Mouse (Mus musculus): ENCODE data around the gene Fars2.

Fars2 gene

GRCm38 (mm10) chr13:36584197-36584596 lies 467.0 kb downstream of the Fars2 start:
- no peak for DNase-seq

GRCm38 (mm10) chr13:36589092-36589491 lies 471.9 kb downstream of the Fars2 start:
- DNase-seq, result no peak

DNA sequence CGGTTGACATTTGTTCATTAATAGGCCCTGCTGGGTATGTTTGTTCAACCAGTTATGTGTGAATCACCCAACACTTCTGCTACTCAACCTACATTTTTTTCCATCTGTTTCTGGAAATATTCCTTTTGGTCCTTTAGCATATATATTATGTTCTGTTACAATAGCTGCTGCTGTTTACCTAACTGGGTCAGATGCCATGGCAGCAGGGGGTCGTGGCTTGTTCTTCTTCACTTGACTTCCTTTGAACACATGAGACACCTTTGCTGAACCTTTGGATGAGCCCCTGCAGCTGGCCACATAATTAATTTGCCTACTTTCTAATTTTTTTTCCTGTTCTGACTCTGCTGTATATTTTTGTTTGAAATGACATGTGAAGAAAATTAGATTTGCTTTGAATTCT lies 475.1 kb downstream of the Fars2 start:
- DNase-seq, result no peak

DNA sequence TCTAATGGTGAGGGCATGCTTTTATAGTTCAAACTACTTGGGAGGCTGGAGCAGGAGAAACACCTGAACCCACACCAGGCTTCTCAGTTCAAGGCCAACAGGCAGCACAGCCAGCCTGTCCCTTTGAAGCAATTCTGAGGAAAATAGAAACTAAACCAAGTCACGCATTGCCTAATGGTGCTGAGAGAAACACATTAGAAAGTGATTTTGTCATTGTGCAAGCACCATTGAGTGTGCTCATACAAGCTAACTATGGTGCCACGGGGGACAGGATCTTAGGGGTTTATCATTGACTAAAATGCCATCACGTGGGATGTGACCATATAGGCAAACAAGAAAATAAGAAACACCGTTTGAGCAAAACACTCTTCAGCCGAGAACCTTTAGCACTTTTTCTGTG lies 489.5 kb downstream of the Fars2 start:
- DNase-seq, result no peak

- DNase-seq, result no peak
Observed at GRCm38 (mm10) chr13:36607871-36608270, 490.7 kb downstream of the Fars2 start.

- DNase-seq, result no peak
Observed at GRCm38 (mm10) chr13:36610426-36610825, 493.2 kb downstream of the Fars2 start.

GRCm38 (mm10) chr13:36612785-36613750 lies 495.9 kb downstream of the Fars2 start:
- DNase-seq, result peak; percentile 27

GRCm38 (mm10) chr13:36620498-36621332 lies 503.5 kb downstream of the Fars2 start:
- DNase-seq, result no peak

DNA sequence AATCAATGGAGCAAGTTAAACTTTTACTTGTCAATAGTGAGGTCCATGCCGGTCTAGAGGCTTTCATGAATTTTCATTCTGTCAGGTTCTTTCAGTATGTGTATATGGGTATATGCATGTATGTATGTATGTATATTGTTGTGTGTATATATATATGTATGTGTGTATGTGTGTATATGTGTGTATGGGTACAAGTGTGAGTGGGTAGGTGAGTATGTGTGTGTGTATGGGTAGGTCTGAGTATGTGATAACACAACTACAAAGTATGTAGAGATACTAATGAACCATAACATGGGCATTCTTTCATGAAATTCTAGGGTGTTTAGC lies 504.1 kb downstream of the Fars2 start:
- no peak for DNase-seq

DNA sequence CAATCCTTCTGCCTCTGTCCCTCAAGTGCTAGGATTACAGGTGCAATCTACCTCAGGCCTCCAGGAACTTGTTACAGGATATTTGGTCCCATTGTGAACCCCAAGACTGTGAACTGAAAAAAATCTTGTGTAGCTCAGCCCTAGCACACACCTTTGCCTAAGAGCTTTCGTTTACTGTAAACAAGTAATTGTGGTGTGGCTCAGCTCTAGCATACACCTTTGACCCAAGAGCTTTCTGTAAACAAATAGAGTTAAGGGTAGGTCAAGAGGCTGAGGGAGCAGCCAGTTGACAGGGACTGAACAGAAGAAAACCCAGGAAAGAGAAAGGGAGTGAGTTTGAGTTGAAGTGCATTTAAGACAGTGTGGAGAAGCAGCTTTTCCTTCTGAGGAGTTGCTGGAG lies 506.3 kb downstream of the Fars2 start:
- DNase-seq, result no peak

GRCm38 (mm10) chr13:36629154-36629553 lies 511.9 kb downstream of the Fars2 start:
- DNase-seq, result no peak

GRCm38 (mm10) chr13:36648257-36648656 lies 531.0 kb downstream of the Fars2 start:
- no peak for DNase-seq

DNA sequence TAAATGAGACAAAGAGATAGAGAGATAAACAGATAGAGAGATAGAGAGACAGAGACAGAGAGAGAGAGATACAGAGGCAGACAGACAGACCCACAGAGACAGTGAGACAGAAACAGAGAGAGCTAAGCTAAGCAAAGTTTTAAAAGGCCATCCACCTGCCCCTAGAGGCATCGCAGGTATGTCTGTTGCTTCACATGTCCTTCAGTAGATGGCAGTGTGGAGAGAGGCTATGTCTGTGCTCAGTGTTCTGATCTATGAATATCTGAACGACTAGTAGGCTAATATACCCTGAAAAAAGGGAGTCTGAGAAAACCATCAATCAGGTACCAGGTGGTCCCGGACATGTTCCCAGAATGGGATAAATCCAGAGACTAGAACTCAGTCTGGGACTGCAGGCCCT lies 537.0 kb downstream of the Fars2 start:
- DNase-seq, result no peak

- DNase-seq, result no peak
Observed at GRCm38 (mm10) chr13:36679345-36679744, 562.1 kb downstream of the Fars2 start.

DNA sequence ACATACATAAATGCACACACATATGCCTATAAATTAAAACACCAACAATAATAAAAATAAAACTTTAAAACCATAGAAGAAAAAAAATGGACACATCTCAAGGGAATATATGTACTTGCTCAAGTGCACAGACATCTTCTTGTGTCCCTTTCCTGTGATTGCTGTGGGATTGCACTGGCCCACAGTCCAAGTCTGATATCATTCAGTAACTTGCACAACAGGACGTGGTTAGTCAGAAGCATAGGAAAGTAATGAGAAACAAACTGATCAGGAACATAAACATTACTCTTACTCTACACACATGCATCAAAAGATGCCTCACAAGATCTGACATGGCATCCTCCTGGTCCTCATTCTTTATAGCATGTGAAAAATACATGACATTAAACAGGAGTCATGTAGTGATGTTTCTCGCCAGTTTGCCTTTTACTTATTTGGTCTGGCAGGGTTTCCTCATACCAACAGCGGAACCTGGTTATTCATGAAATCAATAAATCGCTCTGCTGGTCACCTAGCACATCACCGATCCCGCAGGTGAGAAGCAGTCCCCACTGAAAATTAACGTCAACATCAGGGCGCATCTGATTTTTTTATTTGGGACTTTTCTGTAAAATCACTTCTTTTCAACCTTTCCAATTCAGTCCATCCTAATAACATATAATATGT lies 563.6 kb downstream of the Fars2 start:
- no peak for DNase-seq

DNA sequence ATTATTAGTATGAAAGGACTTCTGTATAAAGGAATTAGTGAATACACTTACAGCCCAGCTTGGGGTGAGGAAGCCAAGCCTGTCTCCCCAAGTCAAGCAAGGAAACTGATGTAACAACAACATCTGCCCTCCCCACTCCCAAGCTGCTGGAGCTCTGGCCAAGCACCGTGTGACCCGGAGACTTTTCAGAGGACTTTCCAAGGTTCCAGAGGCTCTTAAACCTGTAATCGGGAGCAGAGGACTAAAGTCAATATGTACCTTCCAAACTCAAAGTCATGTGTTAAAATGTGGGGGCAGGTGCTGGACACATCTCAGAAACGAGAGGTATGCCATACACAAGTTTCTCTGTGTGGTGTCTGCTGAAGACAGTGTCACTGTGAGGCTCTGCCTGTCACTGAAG lies 566.4 kb downstream of the Fars2 start:
- no peak for DNase-seq

GRCm38 (mm10) chr13:36695516-36696201 lies 578.4 kb downstream of the Fars2 start:
- DNase-seq, result peak; percentile 23

- DNase-seq, result peak; percentile 28
Observed at GRCm38 (mm10) chr13:36696351-36696771, 579.1 kb downstream of the Fars2 start.

DNA sequence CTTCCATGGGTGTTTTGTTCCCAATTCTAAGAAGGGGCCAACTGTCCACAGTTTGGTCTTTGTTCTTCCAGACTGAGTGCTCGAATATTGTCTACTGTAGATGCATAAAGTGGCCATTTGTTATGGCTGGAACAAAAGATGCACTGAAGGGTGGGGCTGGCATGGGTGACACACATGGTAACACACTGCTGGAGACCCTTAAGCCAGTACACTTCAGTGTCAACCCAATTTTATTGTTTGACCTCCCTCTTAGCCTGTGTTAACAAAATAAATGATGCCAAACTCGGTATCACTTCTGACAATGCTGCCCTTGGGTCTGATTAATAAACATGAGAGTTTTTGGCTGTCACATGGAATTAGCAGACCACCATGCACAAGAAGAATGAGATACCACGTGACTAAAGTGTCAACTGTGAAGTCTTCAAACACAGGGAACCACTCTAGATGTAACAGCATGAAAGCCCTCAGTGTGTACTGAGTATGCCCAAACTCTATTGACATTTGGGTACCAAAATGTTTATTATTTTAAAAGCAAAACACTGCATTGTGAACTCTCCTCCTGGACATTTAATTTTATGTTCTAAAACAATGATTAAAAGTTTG lies 590.0 kb downstream of the Fars2 start:
- no peak for DNase-seq

- DNase-seq, result no peak
Observed at GRCm38 (mm10) chr13:36714101-36714500, 596.9 kb downstream of the Fars2 start.

- DNase-seq, result no peak
Observed at GRCm38 (mm10) chr13:36716708-36717107, 599.5 kb downstream of the Fars2 start.

DNA sequence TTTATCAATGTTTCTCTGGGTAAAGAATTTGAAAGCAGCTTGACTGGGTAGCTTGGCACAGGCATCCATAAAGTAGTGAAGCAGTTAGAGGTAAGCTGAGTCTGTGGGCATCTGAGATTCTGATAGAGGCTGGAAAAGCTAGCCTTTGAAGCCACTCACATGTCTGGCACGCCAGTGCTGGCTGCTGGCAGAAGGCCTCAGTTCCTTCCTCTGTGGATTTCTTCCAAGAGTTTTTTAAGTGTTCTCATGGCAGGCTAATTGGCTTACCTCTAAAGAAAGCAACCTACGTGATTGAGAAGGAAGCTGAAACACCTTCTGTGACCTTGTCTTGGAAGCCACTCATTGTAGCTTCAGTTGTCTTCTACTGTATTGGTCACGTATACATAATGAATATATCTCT lies 600.2 kb downstream of the Fars2 start:
- no peak for DNase-seq
